Mouse (Mus musculus): ENCODE data around the gene Speer3.
"Not testable (repeated sequence)": the region's sequence is repeated elsewhere in the genome, so short reads cannot be mapped to it uniquely, and the experiment has no call there.

The Speer3 gene

DNA sequence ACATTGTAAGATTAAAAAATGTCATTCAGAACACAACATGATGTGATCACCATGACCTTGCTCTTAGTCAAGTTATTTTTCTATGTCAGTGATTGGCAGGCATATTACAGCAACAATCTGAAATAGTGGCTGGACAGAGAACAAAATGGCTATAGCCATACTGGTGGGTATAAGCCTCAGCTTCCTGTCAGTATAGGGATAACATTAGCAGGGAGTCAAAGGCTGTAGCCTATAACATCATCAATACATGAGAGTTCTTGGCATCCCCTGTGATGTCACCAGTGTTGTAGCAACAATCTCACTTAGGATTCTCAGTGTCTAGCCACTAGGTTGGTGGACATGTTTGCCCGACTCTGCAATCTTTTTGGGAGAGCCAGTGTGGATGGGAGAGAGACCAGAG lies at the start of gene Speer3:
Speer3 (plus strand) TSS at position 301 of the 400 bp plus-strand sequence.
- DNase-seq (ENCODE audit: low spot score), result no peak

- DNase-seq (ENCODE audit: low spot score), result not testable (repeated sequence)
These were observed 19.1 kb downstream of the Speer3 start for GRCm38 (mm10) chr5:13810496-13810895.

- DNase-seq (ENCODE audit: low spot score), result no peak
These were observed 33.7 kb downstream of the Speer3 start for GRCm38 (mm10) chr5:13825108-13825507.

DNA sequence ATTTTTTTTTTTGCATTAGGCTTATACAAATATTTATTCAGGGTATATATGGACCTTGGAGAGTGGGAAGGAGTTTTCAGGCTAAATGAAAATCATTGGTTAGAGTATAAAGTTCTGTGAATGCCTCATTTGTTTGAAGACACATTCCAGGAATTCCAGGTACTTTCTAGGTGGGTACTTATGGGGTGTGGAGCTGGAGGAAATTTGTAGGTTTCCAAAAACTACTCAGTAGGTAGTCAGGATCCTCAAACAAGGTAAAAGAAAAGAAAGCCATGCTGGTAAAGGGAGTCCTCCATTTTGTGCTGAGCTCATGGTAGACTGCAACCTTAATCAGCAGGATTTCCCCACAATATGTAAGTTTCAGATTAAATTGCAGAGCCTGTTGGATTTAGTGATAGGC lies 35.3 kb downstream of the Speer3 start:
- DNase-seq (ENCODE audit: low spot score), result no peak

DNA sequence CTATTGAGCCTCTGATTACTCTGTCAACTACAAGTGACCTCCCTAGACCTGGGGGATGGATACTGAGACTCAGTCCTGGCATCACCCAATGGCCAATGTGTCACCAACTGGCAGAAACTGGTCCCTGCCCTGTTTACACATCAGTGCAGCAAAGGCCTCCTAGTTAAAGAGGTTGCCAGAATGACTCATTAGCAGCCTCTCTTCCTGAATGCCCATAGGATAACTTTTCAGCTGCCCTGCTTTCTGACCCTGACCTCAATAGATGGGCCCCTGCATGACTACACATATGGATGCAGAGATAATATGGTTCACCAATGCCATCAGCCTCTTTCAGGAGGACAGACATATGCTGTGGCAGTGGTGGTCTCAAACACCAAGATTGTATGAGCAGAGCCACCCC lies 52.9 kb downstream of the Speer3 start:
- no peak for DNase-seq (ENCODE audit: low spot score)

Measured in c-Kit-positive CD71-positive TER-119-positive erythroid progenitor cells, embryonic 14.5 days (primary cell).